Mouse (Mus musculus) kidney, embryonic 15.5 days (tissue): ENCODE measurements around the gene Fermt1. TPM values are rescaled to one million over a fixed set of nuclear protein-coding genes. Genes with fewer than 3 reads are reported as not detected.

Experiments used
- ATAC-seq: fragments of 200-750 bp; cut with Nextera tagmentation; replicated peaks from 2 replicates; pipeline ENCODE4 v1.8.0; 2017; ENCODE audit warnings: moderate TSS enrichment; ENCODE audit not compliant: low FRiP score
- H3K27ac ChIP-seq: fragments of 300-500 bp; sonication (generic); 2 replicates; pipeline ENCODE4 v1.5.1; 2015; ENCODE audit warnings: mild to moderate bottlenecking, inconsistent platforms
- H3K27me3 ChIP-seq: fragments of 300-500 bp; sonication (generic); 2 replicates; pipeline ENCODE4 v1.6.1; 2015; ENCODE audit warnings: inconsistent platforms
- H3K36me3 ChIP-seq: fragments of 300-500 bp; sonication (generic); 2 replicates; pipeline ENCODE4 v1.6.1; 2015; ENCODE audit warnings: inconsistent platforms
- H3K4me1 ChIP-seq: fragments of 300-500 bp; sonication (generic); 2 replicates; pipeline ENCODE4 v1.6.1; 2015; ENCODE audit warnings: inconsistent platforms
- H3K4me2 ChIP-seq: fragments of 300-500 bp; sonication (generic); 2 replicates; pipeline ENCODE4 v1.6.1; 2015; ENCODE audit warnings: moderate library complexity, mild to moderate bottlenecking, inconsistent platforms
- H3K4me3 ChIP-seq: fragments of 300-500 bp; sonication (generic); replicated peaks from 2 replicates; pipeline ENCODE4 v1.5.1; 2015; ENCODE audit warnings: mild to moderate bottlenecking, inconsistent platforms
- H3K9ac ChIP-seq: fragments of 300-500 bp; sonication (generic); 2 replicates; pipeline ENCODE4 v1.6.1; 2015; ENCODE audit warnings: mild to moderate bottlenecking, inconsistent platforms
- H3K9me3 ChIP-seq: fragments of 300-500 bp; sonication (generic); replicated peaks from 2 replicates; pipeline ENCODE4 v1.6.1; 2016; ENCODE audit warnings: inconsistent platforms
- WGBS: fragments of 180-500 bp; shearing (Covaris S2); methylation state at CpG from one replicate; pipeline ENCODE4 v1.1.7; 2015; ENCODE audit warnings: mixed read lengths; 5-methylcytosine and 5-hydroxymethylcytosine counted together
- polyA plus RNA-seq: library from polyadenylated mRNA; unstranded; fragments of >200 nt; fragmentation: Nextera tagmentation; extraction: Ambion mirVana; gene quantifications from 2 replicates; pipeline ENCODE4 v1.2.1, GENCODE M21; 2015

Fermt1 gene
- polyA plus RNA-seq, 1 experiment from 2014 or later = 16.2 TPM

GRCm38 (mm10) chr2:132876991-132877390 lies 68.7 kb downstream of the Fermt1 start:
- no peak for ATAC-seq

GRCm38 (mm10) chr2:132873657-132874326 lies 71.9 kb downstream of the Fermt1 start:
- Histone ChIP-seq H3K27ac (no peak overlapping the region), H3K27me3 (peaks cover 17% of the 10 kb centered on the region), H3K4me3 (no peak overlapping the region), H3K4me1 (peaks cover 2% of the 10 kb centered on the region), H3K4me2 (no peak overlapping the region), H3K9me3 (no peaks in the 10 kb centered on the region), H3K9ac (no peak overlapping the region), H3K36me3 (no peaks in the 10 kb centered on the region)
- 80% methylated on average over 10 of the region's 10 CpGs for whole genome bisulfite sequencing
- no peak for ATAC-seq

More at GRCm38 (mm10) chr2:132876991-132877390, 68.7 kb downstream of the Fermt1 start:
- Histone ChIP-seq H3K27me3 (peaks cover 37% of the 10 kb centered on the region), H3K4me3 (no peak overlapping the region), H3K36me3 (no peaks in the 10 kb centered on the region), H3K9ac (no peak overlapping the region), H3K27ac (no peak overlapping the region), H3K4me2 (no peak overlapping the region), H3K4me1 (peaks cover 30% of the 10 kb centered on the region), H3K9me3 (no peaks in the 10 kb centered on the region)
- WGBS = 67% methylated on average over 1 of the region's 1 CpGs

DNA sequence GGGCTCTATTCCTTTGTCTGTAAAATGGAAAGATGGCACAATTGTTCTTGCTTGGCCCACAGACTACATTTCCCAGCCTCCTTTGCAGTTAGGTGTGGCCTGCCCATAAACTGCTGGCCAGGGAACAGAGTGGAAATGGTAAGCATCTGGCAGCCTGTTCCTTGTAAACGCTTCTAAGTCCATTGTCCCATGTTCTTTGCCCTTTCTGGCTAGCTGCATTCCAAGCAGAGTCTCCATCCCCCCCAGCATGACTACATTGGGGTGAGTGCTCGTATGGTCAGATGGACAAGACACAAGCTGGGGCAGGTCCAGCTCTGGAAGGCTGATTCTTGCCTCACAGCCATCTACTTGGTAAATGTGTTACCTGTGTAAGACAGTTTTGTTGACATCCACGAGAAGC lies 74.0 kb downstream of the Fermt1 start:
- no peak overlapping the region for H3K4me3 ChIP-seq
- WGBS = 72% methylated on average over 3 of the region's 3 CpGs
- H3K27ac ChIP-seq = no peak overlapping the region
- H3K27me3 ChIP-seq = no peaks in the 10 kb centered on the region
- H3K4me2 ChIP-seq = no peak overlapping the region
- H3K4me1 ChIP-seq = no peaks in the 10 kb centered on the region
- ATAC-seq = no peak
- H3K36me3 ChIP-seq = peaks cover 8% of the 10 kb centered on the region
- H3K9me3 ChIP-seq = no peaks in the 10 kb centered on the region
- no peak overlapping the region for H3K9ac ChIP-seq

DNA sequence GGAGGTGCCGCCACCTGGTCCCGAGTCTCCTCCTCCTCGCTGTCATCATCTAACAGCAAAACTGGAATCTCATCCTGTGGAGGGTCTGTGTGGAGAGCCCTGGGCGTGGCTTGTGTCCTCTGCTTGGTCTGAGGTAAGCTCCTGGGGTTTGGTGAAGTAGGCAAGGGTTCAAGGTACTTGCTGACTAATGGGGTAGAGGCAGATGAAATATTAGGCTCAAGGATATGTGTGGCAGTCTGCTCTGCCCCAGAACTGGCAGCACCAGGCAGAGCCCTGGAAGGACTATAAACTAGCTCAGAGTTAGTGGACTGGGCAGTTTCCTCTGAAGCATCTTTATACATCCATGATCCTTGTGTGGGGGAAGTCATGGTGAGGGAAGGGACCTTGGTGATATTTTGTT lies 75.4 kb downstream of the Fermt1 start:
- Histone ChIP-seq H3K4me1 (no peaks in the 10 kb centered on the region), H3K9me3 (no peaks in the 10 kb centered on the region), H3K4me2 (no peak overlapping the region), H3K4me3 (no peak overlapping the region), H3K36me3 (peaks cover 18% of the 10 kb centered on the region), H3K27ac (no peak overlapping the region), H3K9ac (no peak overlapping the region), H3K27me3 (no peaks in the 10 kb centered on the region)
- 78% methylated on average over 4 of the region's 4 CpGs for WGBS
- ATAC-seq = no peak

DNA sequence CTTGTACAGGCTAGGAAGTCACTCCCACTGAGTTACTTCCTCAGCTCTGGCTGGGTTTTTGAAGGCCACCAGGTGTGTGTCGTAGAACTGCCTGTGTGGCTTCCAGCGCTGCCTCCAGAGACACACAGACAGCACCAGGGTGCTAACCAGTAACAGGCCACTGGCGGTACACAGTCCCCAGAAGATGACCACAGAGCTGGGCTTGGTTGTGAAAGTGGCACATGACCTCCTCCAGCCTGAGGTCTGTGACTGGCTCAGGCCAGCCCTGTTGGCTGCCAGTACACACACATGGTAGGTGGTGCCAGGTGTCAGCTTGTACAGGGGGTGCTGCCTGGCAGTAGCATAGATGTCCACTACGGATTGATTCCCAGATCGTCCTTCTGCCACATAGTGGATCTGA lies 76.0 kb downstream of the Fermt1 start:
- H3K4me2 ChIP-seq = no peak overlapping the region
- no peaks in the 10 kb centered on the region for H3K4me1 ChIP-seq
- no peak overlapping the region for H3K4me3 ChIP-seq
- H3K27ac ChIP-seq = no peak overlapping the region
- peaks cover 22% of the 10 kb centered on the region for H3K36me3 ChIP-seq
- H3K9ac ChIP-seq = no peak overlapping the region
- WGBS = 84% methylated on average over 5 of the region's 5 CpGs
- no peaks in the 10 kb centered on the region for H3K9me3 ChIP-seq
- no peak for ATAC-seq
- no peaks in the 10 kb centered on the region for H3K27me3 ChIP-seq

- no peak for ATAC-seq
- 82% methylated on average over 5 of the region's 5 CpGs for WGBS
Observed at GRCm38 (mm10) chr2:132867521-132867920, 78.2 kb downstream of the Fermt1 start.

GRCm38 (mm10) chr2:132863325-132863724 lies 82.4 kb downstream of the Fermt1 start:
- Histone ChIP-seq H3K27ac (no peak overlapping the region), H3K9ac (no peak overlapping the region), H3K9me3 (no peaks in the 10 kb centered on the region), H3K4me2 (no peak overlapping the region), H3K4me1 (no peaks in the 10 kb centered on the region), H3K4me3 (no peak overlapping the region), H3K36me3 (peaks cover 35% of the 10 kb centered on the region), H3K27me3 (no peaks in the 10 kb centered on the region)
- 90% methylated on average over 2 of the region's 2 CpGs for WGBS
- ATAC-seq = no peak

More at GRCm38 (mm10) chr2:132867521-132867920, 78.2 kb downstream of the Fermt1 start:
- no peaks in the 10 kb centered on the region for H3K9me3 ChIP-seq
- peaks cover 35% of the 10 kb centered on the region for H3K36me3 ChIP-seq
- H3K4me3 ChIP-seq = no peak overlapping the region
- no peaks in the 10 kb centered on the region for H3K27me3 ChIP-seq
- H3K9ac ChIP-seq = no peak overlapping the region
- H3K27ac ChIP-seq = no peak overlapping the region
- no peaks in the 10 kb centered on the region for H3K4me1 ChIP-seq
- H3K4me2 ChIP-seq = no peak overlapping the region

DNA sequence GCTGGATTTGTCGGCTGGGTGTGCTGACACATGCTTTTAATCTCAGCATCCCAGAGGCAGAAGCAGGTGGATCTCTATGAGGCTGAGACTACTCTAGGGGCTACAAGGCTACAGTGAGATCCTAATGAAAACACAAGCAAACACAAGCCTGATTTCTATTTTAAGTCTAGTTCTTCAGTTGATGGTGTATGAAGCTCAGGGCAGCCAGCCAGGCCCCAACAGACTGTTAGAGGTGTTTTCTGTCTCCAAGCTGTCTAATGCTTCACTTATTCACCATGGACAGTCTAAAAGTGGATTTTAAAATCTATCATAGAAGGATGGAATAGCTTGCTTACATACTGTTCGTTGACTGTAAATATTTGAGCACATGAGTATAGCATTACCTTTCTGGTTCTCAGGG lies 84.2 kb downstream of the Fermt1 start:
- 90% methylated on average over 2 of the region's 2 CpGs for WGBS
- Histone ChIP-seq H3K4me3 (no peak overlapping the region), H3K36me3 (peaks cover 25% of the 10 kb centered on the region), H3K9ac (no peak overlapping the region), H3K4me1 (no peaks in the 10 kb centered on the region), H3K27me3 (no peaks in the 10 kb centered on the region), H3K9me3 (no peaks in the 10 kb centered on the region), H3K27ac (no peak overlapping the region), H3K4me2 (no peak overlapping the region)
- no peak for ATAC-seq

- Histone ChIP-seq H3K4me1 (no peaks in the 10 kb centered on the region), H3K4me3 (no peak overlapping the region), H3K27ac (no peak overlapping the region), H3K36me3 (peaks cover 18% of the 10 kb centered on the region), H3K9me3 (no peaks in the 10 kb centered on the region), H3K9ac (no peak overlapping the region), H3K27me3 (no peaks in the 10 kb centered on the region), H3K4me2 (no peak overlapping the region)
- no peak for ATAC-seq
Observed at GRCm38 (mm10) chr2:132860435-132860834, 85.3 kb downstream of the Fermt1 start.

- WGBS = 84% methylated on average over 5 of the region's 5 CpGs
- H3K36me3 ChIP-seq = peaks cover 26% of the 10 kb centered on the region
- H3K27ac ChIP-seq = no peak overlapping the region
- no peaks in the 10 kb centered on the region for H3K4me1 ChIP-seq
- H3K4me3 ChIP-seq = no peak overlapping the region
- H3K9me3 ChIP-seq = no peaks in the 10 kb centered on the region
- H3K27me3 ChIP-seq = no peaks in the 10 kb centered on the region
- ATAC-seq = no peak
- no peak overlapping the region for H3K9ac ChIP-seq
- H3K4me2 ChIP-seq = no peak overlapping the region
Observed at GRCm38 (mm10) chr2:132856333-132856732, 89.4 kb downstream of the Fermt1 start.

Other genes with a start within 250 kb of the Fermt1 start
- gene Chgb, start 164.6 kb downstream of the Fermt1 start, polyA plus RNA-seq = 4.3 and 31.0 TPM in 2 replicates
- gene Trmt6, start 129.9 kb downstream of the Fermt1 start, polyA plus RNA-seq = 31.0 and 31.2 TPM in 2 replicates
- gene Mcm8, start 129.8 kb downstream of the Fermt1 start, polyA plus RNA-seq = 15.7 and 16.8 TPM in 2 replicates
- gene Crls1, start 99.2 kb downstream of the Fermt1 start, polyA plus RNA-seq = 11.2 and 16.5 TPM in 2 replicates
- 1.3 and 2.3 TPM in 2 replicates for gene Lrrn4, start 65.0 kb downstream of the Fermt1 start, polyA plus RNA-seq